In the genomic region with DNA sequence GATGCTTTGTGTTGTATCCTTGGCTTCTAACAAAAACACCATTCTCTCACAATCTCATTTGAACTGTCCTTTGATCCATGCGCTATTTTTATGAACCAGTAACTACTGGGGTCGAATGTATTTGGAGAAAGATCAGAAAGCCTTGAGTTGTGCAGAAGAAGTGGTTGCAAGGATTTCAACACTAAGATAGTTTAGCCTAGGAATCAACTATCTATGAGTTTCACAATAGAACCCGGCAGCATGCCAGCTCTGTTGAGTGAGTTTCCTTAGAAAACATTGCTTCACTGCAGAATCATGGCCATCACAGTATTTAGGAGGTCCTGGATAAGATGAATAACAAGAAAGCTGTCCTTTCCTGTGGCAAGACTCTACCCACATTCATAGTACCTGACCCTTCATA, we compare ENCODE assay signal across 14 mouse cellular contexts.
DNase-seq lines count a peak whose midpoint lies in the region; ATAC-seq lines count a peak whose summit lies in the region.
"Had no signal": no experiment of that assay in that cellular context is flagged by ENCODE, and none has a peak within 500 bp of the region (broad histone marks: within the 10 kb centered on the region; RNA-seq: fewer than 3 reads in every experiment).

No protein-coding gene starts in this region.

- intact Hi-C loops in gastrocnemius, postnatal 14 days (cut with DNase I; ENCODE audit: low total_unique reads), result no loop called here
- intact Hi-C loops in heart, postnatal 10 days (cut with DNase I), result no loop called here

- no peak overlapping the region for H3K4me3 ChIP-seq in midbrain, embryonic 15.5 days
- H3K4me3 ChIP-seq: embryonic facial prominence, embryonic 10.5 days; intestine, embryonic 15.5 days had no signal

- WGBS in midbrain, embryonic 15.5 days, result 86% methylated on average over 3 of the region's 3 CpGs

- H3K9ac ChIP-seq in midbrain, embryonic 15.5 days, result no peak overlapping the region
- H3K9ac ChIP-seq: intestine, embryonic 15.5 days had no signal

- DNase-seq in gastrocnemius, postnatal 14 days, result peak; percentile 12
- DNase-seq in gastrocnemius, postnatal 25 days, result no peak
- peak; percentile 91 for DNase-seq in adipocyte (ENCODE audit: low spot score)
- DNase-seq in heart, postnatal 10 days, result peak; percentile 10 to 15
- peak; percentile 87 for DNase-seq in lung, postnatal 36 days
- no peak for DNase-seq in cerebellum, adult 18-20 months
- DNase-seq in natural killer cell, adult 2 months (ENCODE audit: low spot score in 2 of 2), result no peak
- DNase-seq: cerebellum, adult 8-10 months; thymus, postnatal 4 days had no signal

- no peak overlapping the region for H3K27ac ChIP-seq in midbrain, embryonic 15.5 days
- H3K27ac ChIP-seq: embryonic facial prominence, embryonic 10.5 days; intestine, embryonic 15.5 days; macrophage had no signal

- no peaks in the 10 kb centered on the region for H3K9me3 ChIP-seq in midbrain, embryonic 15.5 days
- H3K9me3 ChIP-seq: embryonic facial prominence, embryonic 10.5 days; G1E; intestine, embryonic 15.5 days had no signal

- H3K4me1 ChIP-seq in midbrain, embryonic 15.5 days, result peaks cover 3% of the 10 kb centered on the region; the same call in 1 of the 2 replicates
- H3K4me1 ChIP-seq: intestine, embryonic 15.5 days had no signal

- no peaks in the 10 kb centered on the region for H3K36me3 ChIP-seq in midbrain, embryonic 15.5 days (replicated peaks)
- H3K36me3 ChIP-seq: embryonic facial prominence, embryonic 10.5 days; G1E; intestine, embryonic 15.5 days had no signal

- H3K4me2 ChIP-seq in midbrain, embryonic 15.5 days, result no peak overlapping the region
- H3K4me2 ChIP-seq: intestine, embryonic 15.5 days had no signal

- no peak for ATAC-seq in midbrain, embryonic 15.5 days (replicated peaks)
- ATAC-seq: intestine, embryonic 15.5 days had no signal

- no peaks in the 10 kb centered on the region for H3K27me3 ChIP-seq in midbrain, embryonic 15.5 days (replicated peaks)
- H3K27me3 ChIP-seq: intestine, embryonic 15.5 days had no signal

Comparison
In these comparisons a context has a peak if more than half of its experiments do, and no peak if none do; other contexts are left out.
1. DNase-seq: peak in gastrocnemius, postnatal 14 days (single experiment), adipocyte (single experiment), heart, postnatal 10 days (2 of 2) and lung, postnatal 36 days (single experiment); none in gastrocnemius, postnatal 25 days (single experiment), cerebellum, adult 18-20 months (0 of 2) and natural killer cell, adult 2 months (0 of 2).